Mouse (Mus musculus): ENCODE measurements around the gene Pld3.

DNA sequence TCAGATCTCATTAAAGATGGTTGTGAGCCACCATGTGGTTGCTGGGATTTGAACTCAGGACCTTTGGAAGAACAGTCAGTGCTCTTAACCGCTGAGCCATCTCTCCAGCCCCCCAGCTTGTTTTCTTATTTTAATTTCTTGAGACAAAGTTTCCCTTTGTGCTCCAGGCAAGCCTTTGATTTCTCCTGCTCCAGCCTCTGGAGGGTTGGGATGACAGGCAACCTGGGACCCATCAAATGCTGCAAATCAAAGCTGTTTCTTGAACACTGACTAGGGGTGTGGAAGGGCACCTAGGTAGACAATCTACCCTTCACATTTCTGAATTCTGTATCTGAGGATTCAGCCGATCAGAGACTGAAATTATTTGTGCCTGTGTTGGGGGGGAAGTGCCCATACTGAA, 42.2 kb downstream of the Pld3 start:
- no peak for TF ChIP-seq CTCF (IDR thresholded peaks at IDR 0.05; ENCODE audit: control insufficient read depth, insufficient read depth, insufficient read length)
- no peak for TF ChIP-seq MAX (IDR thresholded peaks at IDR 0.05)
- no peak for TF ChIP-seq USF1 (IDR thresholded peaks at IDR 0.05; ENCODE audit: low read depth)
- no peak for TF ChIP-seq MYOD1 (IDR thresholded peaks at IDR 0.05; ENCODE audit: control insufficient read depth, insufficient read length, low read depth)
- no peak for TF ChIP-seq CEBPB (IDR thresholded peaks at IDR 0.05; ENCODE audit: low read depth)
- no peak for TF ChIP-seq MYOG (IDR thresholded peaks at IDR 0.05; ENCODE audit: control insufficient read depth, extremely low read depth, insufficient read length)
- no peak for TF ChIP-seq FOSL1 (IDR thresholded peaks at IDR 0.05; ENCODE audit: insufficient read depth, low read length, poor library complexity, severe bottlenecking)
